Mouse (Mus musculus) megakaryocyte, embryonic 14.5 days (primary cell): Measurements from ENCODE around the gene Pcdh17.

ENCODE experiments used
- FLI1 ChIP-seq: IDR thresholded peaks from 2 replicates; pipeline ENCODE4 v1.6.1; 2012; ENCODE audit warnings: low read length, inconsistent platforms, mixed read lengths
- GATA1 ChIP-seq: IDR thresholded peaks from 3 replicates; pipeline ENCODE4 v1.6.1; 2012; ENCODE audit warnings: mixed read lengths, low read length, inconsistent platforms, borderline replicate concordance

GRCm38 (mm10) chr14:84397137-84397536 lies 46.2 kb upstream of the Pcdh17 start:
- TF ChIP-seq GATA1 (no peak), FLI1 (no peak)
